Mouse (Mus musculus): Measurements from ENCODE around the gene Nptn.

Gene Nptn

GRCm38 (mm10) chr9:58701751-58702150, 119.7 kb downstream of the Nptn start:
- DNase-seq (ENCODE audit: low spot score): no peak

DNA sequence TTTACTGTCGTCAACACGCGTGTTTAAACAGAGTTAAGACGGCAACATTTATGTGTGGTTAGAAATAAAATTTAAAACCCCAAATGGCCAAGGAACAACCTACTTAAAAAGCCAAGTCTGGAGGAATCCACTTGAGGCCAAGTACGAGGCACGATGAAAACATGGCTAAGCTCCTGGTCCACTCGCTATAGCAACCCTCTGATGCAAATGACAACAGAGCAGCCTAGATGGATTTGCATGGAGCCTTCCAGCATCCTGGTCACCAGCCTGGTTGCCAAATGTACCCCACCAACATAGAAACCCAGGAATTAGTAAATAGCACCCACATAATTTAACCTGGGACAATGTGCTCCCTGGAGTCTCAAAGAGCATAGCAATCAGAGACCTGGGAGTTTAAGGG, 121.7 kb downstream of the Nptn start:
- no peak for DNase-seq (ENCODE audit: low spot score)

DNA sequence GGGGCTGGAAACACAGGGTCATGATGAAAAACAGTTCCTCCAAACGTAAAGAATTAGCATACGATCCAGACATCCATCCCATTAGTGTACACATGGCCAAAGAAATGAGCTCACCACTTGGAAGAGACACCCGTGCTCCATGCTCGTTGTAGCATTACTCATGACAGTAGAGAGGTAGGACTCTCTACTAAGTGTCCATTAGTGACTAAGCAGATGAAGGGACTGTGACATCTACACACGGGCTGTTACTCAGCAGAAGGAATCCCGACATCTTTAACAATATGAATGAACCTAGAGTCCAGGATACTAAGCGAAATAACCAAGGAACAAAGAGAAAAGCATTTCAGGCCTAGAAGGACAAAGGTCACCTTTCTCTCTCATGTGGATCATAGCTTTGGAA, 124.0 kb downstream of the Nptn start:
- no peak for DNase-seq (ENCODE audit: low spot score)
